Mouse (Mus musculus): ENCODE results near the gene Vsig10.
"Not testable (repeated sequence)": the region's sequence is repeated elsewhere in the genome, so short reads cannot be mapped to it uniquely, and the experiment has no call there.

The Vsig10 gene

DNA sequence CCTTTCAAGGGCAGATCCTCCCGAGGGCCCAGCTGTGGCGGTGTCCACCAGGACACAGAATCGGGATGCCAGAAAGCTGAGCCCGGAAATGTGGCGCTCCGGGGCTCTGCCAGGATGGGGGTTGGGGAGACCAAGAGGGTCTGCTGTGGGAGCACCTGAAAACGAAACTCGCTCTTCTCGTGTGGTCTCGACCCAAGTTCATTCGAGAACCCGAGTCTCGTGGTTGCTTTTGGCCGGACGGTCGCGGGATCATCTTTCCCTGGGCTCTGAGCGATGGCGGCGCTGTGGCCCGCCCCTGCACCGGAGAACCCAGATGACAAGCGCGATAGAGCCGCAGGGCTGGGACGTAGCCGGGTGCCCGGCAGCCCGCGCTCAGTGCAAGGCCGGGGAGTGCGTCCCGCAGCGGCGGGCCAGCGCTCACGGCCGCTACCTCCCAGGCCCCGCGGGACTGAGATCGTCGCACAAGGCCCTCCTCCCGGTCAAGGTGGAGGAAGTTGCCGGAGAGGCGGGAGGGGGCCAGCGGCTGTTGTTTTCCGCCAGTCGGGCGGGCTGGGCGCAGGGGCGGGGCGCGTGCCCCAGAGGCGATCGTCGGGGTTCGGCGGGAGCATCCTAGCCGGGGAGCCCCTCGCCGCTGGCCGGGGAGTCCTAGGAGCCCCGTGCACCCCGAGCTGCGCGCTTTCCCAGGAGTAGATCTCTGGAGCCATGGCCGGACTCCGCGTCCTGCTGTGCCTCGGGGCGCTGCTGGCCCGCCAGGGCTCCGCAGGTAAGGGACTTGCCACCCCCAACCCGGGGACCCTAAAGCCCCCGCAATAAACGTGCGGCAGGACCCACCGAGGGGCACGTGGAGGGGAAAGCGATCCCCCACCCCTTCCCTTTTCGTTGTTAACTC, at the start of gene Vsig10:
TSS of gene Vsig10 (plus strand) at position 343 of the 889 bp plus-strand sequence.
- DNase-seq (ENCODE audit: extremely low read depth, low read depth) = no peak

DNA sequence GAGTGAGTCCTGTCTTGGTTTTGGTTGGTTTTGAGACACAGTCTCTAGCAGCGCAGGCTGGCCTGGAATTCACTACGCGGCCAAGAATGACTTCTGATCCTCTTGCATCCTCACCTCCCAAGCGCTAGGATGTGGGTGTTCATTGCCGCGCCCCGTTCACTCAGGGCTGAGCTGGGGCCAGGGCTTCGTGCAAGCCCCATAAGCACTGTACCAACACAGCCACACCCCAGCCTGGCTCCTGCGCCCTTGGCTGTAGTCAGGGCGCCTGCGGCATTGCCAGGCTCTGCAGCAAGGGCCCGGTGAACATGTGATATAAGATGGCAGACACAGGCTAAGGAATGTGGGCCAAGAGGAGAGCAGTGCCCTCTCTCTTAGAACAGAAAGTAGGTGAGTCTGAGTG, 49.5 kb upstream of the Vsig10 start:
- DNase-seq (ENCODE audit: extremely low read depth, low read depth) = no peak

DNA sequence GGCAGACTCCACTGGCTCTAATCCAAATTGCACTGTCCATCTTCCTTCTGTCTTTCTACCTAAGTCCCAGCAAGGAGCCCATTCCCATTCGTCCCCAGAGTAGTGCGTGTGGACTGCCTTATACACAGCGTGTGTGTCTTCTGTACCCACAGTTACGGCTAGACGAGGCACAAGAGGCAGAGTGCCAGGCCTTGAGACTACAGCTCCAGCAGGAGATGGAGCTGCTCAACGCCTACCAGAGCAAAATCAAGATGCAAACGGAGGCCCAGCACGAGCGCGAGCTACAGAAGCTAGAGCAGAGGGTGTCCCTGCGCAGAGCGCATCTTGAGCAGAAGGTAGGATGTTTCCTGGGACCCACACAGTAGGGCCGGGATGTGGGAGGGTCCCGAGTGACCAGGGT, 46.9 kb upstream of the Vsig10 start:
- no peak for DNase-seq (ENCODE audit: extremely low read depth, low read depth)

DNA sequence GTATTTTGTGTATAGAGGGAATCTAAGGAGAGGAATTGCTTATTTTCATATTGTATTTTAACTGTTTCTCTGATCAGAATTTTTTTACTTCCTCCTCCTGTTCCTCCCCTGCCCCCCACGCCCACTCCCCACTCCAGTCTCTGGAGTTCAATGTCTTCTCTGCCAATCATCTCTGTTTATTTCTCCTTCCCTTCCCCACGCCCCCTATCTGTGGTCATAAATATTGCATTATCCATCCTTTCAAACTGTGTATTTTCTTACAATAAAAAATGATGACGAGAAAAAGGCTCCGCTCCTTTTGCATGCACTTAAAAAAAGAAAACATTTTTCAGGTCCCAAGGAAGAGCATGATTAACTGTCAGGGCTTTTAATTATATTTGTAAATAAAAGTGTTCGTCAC, 44.1 kb upstream of the Vsig10 start:
- DNase-seq (ENCODE audit: extremely low read depth, low read depth) = no peak

DNA sequence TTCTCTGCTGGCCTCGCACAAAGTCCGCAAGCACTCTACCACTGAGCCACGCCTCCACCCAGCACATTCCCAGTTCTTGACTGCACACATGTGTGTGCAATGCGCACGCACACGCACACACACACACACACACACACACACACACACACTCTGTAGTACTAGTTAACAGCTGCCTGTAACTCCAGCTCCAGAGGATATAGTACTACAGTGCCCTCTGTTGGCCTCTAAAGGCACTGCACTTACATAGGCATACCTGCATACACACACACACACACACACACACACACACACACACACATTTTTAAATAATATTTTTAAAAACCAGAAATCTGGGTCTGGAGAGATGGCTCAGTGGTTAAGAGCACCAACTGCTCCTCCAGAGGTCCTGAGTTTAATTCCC, 41.1 kb upstream of the Vsig10 start:
- DNase-seq (ENCODE audit: extremely low read depth, low read depth) = no peak

DNA sequence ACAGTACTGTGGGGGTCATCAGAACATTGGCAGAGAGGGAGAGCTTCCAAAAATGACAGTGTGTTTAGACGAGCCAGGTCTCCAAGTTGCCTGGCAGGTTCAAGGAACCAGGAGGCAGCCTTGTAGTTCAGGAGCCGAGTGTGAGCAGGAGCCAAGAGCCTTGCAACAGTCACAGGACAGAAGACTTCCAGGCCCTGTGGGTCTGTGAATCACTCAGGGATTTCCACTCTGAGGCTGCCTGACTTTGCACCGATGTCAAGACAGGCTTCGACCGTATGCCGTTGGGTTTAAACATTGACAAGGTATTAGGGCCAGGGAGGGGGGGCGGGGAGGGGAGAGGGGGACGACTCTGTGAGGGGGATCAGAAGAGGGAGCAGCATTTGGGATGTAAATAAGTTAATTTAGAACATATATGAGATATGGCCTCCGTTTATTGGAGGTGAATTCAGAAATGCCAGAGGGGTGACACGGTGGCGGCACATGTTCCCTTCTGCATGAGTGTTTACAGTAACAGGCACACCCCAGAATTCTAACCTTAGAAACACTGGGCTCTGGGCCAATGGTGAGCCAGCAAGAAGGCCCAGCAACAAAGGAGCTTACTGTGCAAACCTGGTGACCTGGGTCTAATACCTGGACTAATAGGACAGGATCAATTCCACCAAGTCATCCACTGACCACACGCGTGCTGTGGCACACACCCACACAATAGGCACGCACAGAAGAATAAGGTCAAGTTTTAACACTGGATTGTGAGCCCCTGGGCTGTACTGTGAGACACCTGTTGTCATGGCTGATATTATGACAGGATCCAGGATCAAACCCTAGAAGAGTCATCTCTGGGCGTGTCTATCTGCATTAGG, 39.8 kb upstream of the Vsig10 start:
- no peak for DNase-seq (ENCODE audit: extremely low read depth, low read depth)

DNA sequence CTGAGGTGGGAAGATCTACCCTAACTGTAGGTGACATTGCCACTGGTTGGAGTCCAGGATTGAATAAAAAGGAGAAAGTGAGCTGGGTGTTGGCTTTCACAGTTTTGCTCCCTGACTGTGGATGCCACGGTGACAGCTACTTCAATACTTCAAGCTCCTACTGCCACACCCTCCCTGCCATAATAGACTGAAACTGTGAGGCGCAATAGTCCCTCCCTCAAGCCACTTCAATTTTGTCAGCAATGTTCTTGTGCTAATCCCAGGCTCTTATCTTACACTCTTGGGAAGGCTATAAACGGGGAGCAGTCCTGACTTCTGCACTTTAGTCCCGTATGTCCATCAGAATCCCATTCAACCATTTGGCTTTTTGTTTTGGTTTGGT, 39.2 kb upstream of the Vsig10 start:
- no peak for DNase-seq (ENCODE audit: extremely low read depth, low read depth)

DNA sequence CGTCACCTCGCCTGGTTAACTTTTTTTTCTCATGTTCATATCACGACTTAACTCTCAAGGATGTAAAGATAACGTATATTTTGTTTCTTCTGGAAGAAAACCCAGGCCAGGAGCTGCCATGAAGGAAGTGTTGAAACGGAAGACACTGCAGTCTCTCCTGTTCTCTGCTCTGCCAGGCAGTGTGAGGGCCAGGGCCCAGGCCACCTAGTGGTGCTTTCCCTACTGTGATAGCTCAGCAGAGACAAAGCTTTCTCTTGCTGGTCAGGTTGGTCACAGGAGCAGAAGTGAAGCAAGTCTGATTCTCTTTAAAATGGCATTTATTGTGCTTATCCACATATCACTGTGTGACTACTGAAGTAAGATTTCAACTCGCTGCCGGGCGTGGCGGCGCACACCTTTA, 37.3 kb upstream of the Vsig10 start:
- DNase-seq (ENCODE audit: extremely low read depth, low read depth) = no peak

DNA sequence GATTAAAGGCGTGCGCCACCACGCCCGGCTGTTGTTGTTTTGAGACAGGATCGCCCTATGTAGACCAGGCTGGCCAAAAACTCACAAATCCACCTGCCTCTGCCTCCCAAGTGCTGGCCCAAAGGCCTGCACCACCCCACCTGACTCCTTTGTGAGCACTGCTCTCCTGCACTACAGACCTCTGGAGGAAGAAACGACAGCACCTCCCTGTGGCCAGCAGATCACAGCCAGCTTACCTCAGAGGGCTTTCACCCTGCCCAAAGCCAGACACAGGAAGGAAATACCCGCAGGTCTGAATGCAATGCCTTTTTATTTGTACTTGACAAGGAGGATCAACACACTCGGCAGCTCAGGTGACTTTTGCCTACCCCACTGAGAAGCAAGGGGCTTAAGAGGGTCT, 36.5 kb upstream of the Vsig10 start:
- no peak for DNase-seq (ENCODE audit: extremely low read depth, low read depth)

DNA sequence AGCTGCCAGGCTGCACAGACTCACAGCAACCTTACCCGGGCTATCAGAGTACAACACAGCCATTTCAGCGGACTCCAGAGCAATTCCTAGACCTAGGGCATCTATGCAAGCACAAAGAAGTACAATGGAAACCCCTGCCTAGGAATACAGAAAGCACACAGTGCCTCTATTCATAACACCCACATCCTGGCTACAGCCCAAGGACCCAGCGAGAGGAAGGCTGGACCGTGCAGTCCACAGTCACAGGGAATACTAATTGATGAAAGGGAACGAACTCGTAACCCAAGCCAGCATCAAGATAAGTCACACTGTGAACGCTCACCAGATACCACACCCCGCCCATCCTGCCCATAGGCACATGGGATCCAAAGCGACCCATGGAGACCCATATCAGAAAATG, 34.9 kb upstream of the Vsig10 start:
- DNase-seq (ENCODE audit: extremely low read depth, low read depth) = no peak

DNA sequence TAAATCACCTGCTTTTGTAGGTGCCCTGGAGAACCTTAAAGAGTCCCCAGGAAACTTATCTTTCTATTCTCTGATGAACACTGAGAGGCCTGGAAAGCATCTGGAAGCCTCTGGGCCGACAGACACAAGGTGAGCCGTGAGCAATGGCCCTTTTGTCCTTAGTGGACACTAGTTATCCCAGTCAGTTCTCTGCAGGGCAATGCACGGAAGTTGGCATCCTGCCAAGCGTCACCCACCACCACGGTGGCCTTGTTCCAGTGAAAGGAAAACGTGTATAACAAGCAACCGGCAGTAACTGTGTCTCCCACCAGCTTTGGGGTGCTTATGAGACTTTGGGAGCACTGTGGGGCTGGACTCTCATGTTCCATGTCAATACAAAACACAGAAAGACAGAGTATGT, 34.2 kb upstream of the Vsig10 start:
- DNase-seq (ENCODE audit: extremely low read depth, low read depth) = no peak

DNA sequence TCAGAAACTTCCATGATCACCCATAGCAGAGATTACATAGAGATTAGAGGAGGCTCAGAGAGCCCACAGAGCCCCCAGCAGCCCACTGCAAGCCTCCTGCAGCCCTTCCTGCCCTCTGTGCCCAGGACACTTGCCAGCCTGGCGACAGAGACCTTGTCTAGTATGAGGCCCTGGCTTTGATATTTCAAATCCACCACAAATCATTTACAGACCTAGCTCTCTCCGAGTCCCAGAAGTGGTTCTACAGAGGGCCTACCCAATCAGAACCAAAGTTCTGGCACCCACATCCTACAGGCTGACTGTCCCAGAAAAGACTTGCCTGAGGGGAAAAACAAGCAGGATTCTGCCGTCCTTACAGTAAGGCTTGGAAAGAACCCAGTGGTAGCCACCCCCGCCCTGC, 33.6 kb upstream of the Vsig10 start:
- DNase-seq (ENCODE audit: extremely low read depth, low read depth) = no peak

DNA sequence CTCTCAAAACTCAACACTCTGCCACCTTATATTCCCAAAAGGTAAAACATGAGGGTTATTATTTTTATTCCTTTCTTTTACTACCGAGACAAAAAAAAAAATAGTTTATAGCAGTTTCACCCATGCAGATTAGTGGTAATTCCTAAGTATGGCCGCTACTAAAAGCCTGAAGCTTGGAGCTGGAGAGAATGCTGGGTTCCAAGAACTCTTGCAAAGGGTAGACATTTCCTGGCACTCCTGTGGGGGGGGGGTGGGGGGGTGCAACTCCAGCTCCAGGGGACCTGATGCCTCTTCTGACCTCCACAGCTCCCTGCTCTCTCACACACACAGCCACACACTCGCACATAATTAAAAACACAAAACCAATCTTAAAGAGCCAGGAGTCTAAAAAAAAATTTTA, 32.6 kb upstream of the Vsig10 start:
- DNase-seq (ENCODE audit: extremely low read depth, low read depth) = no peak

DNA sequence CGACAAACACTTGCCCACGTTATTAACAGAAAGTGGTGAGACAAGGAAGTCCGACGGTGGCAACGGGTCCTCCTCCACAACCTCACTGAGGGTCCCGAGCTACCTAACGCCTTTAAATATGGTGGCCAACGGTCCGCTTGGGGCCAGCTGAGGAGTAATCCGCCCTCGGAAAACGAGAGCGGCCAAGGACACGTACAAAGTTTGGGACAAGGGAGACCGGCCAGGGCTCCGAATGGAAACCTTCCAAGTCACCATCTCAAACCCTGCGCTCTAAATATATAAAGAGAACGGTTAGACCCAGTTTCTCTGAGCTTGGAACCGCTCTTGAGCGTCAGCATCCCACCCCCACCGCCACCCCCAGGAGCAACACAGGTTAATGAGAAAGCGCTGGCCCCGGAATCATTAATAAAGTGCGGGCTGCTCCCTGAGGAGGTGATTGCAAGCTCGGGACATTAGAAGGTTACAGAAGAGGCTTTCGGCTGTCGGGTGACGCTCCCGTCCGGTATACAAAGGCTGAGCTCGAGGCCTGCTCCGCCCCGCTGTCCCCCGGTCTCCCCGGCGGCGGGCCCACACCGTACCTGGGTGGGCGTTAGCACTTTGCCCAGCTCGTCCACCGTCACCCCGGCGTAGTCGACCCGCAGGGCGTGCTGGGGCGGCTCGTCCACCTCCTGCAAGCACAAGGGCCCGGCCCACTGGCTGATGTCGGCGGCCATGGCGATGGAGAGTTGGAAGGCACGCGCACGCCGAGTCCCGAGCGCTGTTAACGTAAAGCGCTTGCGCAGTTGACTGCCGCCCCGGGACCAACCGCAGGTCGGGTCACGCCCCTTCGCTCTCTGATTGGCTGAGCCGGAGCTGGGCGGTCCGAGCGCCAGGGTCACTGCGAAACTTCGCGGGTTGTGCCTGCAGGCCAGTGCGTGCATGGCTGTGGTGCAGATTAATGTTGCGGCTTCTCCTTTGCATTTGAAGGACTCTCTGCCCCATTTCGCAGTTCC, 31.8 kb upstream of the Vsig10 start, which contains the start of gene Pebp1:
TSS of gene Pebp1 (minus strand) at position 795 of the 992 bp plus-strand sequence.
- peak; percentile 77 for DNase-seq (ENCODE audit: extremely low read depth, low read depth)

DNA sequence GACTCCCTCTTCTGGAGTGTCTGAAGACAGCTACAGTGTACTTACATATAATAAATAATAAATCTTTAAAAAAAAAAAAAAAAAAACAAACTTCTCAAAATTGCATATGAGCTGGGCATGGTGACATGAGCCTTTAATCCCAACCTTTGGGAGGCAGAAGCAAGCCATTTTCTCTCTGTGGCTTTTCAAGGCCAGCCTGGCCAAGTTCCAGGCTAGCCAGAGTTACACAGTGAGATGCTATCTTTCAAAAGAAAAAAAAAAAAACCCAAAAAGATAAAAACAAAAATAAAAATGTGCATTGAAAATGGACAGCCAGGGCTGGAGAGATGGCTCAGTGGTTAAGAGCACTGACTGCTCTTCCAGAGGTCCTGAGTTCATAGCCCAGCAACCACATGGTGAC, 29.2 kb upstream of the Vsig10 start:
- no peak for DNase-seq (ENCODE audit: extremely low read depth, low read depth)

DNA sequence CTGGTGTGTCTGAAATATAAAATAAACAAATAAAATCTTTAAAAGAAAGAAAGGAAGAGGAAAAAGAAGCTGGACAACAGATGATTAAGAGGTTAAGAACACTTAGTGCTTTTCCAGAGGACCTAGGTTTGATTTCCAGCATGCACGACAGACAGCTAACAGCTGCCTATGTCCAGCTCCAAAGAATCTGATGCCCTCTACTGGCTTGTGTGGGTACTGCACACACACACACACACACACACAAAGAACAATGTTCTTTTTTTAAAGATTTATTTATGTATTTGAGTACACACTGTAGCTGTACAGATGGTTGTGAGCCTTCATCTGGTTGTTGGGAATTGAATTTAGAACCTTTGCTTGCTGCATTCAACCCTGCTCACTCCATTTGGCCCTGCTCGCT, 28.8 kb upstream of the Vsig10 start:
- no peak for DNase-seq (ENCODE audit: extremely low read depth, low read depth)

DNA sequence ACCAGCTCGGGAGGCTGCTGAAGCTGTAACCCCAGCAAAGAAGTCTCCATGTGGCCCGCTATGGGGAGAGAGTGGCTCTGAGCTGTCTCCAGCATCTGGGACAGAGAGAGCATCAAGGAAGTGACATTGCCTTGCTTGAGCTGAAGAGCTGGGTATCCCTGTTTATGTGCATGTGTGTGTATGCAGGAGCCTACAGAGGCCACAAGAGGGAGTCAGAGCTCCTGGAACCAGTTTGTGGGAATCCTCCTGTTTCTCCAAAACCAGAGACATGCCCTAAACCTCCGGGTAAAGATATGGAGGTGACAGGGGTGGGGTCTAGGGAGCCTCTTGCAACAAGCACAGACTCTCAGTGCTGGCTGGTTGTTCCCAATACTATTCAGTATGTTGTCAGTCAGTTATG, 27.6 kb upstream of the Vsig10 start:
- DNase-seq (ENCODE audit: extremely low read depth, low read depth) = no peak

DNA sequence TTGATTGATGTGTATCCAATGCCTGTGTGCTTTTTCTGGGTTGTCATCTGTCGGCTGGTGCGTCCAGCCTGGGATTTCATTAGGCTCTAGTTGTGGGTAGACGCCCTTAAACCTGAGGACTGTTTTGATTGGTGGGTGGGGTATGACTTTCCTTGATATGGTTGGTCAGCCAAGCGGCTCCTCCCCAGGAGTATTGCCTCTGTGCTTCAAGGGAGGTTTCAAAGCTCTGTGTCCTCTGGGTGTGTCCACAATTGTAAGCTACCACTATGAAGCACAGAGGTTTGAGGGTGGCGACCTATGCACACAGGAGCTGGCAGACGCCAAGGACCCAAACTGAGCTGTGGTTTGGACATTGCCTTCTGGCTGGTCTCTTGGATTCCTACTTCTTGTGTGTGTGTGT, 26.3 kb upstream of the Vsig10 start:
- DNase-seq (ENCODE audit: extremely low read depth, low read depth) = no peak

DNA sequence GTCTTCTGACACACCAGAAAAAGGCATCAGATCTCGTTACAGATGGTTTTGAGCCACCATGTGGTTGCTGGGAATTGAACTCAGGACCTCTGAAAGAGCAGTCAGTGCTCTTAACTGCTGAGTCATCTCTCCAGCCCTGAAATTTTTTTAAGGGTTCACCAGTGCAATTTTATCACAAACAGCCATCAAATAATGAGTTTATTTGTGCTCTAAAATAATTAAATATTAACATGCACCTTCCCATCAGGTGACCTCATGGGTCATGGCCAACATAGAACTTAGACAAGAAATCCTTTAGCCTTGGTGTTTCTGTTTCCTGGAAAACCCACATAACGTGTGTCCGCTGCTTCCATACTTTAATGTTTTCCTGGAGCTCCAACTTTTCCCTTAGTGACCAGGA, 25.1 kb upstream of the Vsig10 start:
- not testable (repeated sequence) for DNase-seq (ENCODE audit: extremely low read depth, low read depth)

DNA sequence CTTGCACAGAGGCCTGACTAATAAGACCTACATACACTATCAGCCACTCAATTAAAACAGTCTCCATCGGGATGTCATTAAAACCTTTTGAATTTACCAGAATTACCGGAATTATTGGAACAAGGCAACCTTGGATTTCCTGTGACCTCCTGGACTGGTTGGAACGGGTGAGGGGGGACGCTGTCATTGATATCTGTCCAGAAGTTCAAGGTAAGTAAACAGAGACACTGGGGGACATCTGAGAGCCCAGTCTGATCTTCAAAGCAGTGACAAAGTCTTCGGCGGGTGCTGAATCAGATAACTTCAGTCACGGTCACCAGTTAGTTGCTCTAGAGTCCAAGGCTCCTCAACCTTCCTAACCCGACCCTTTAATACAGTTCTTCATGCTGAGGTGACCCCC, 23.9 kb upstream of the Vsig10 start:
- no peak for DNase-seq (ENCODE audit: extremely low read depth, low read depth)

DNA sequence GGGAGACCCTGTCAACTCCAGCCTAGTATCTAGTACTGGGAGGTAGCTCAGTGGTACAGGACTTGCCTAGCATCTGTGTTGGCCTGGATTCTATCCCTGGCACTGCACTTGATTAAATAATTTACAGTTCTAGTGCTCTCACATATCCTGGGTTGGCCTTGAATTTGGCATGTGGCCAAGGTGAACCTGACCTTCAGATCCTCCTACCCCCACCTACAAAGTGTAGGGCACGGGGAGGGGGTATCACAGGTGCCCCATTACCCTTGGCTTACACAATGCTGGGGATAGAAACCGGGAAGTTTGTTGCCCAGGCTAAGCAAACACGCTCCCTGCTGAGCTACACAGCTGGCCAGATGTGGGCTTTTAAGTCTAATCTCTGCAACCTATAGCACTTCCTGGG, 16.0 kb upstream of the Vsig10 start:
- no peak for DNase-seq (ENCODE audit: extremely low read depth, low read depth)
